Comparison of ENCODE assay signal across 8 mouse cellular contexts in genomic region chr13:114964233-114964632, GRCm38 (mm10). TPM values are rescaled to one million over a fixed set of nuclear protein-coding genes. Genes with fewer than 3 reads are reported as not detected.
DNase-seq lines count a peak whose midpoint lies in the region; ATAC-seq lines count a peak whose summit lies in the region.

No protein-coding gene starts in this region.

- no peak overlapping the region for H3K4me2 ChIP-seq in hindbrain, embryonic 11.5 days (replicated peaks; ENCODE audit: low read depth, low read length)
- H3K4me2 ChIP-seq in lung, embryonic 16.5 days (ENCODE audit: low read depth, low read length) = no peak overlapping the region

- H3K27me3 ChIP-seq in hindbrain, embryonic 11.5 days (ENCODE audit: control insufficient read depth, insufficient read depth, low read length) = no peaks in the 10 kb centered on the region
- no peaks in the 10 kb centered on the region for H3K27me3 ChIP-seq in lung, embryonic 16.5 days (ENCODE audit: control insufficient read depth, insufficient read depth, low read depth, low read length)

- H3K9me3 ChIP-seq in hindbrain, embryonic 11.5 days (ENCODE audit: control insufficient read depth, low read length) = no peaks in the 10 kb centered on the region
- H3K9me3 ChIP-seq in lung, embryonic 16.5 days (ENCODE audit: control insufficient read depth, low read length) = no peaks in the 10 kb centered on the region

- no peak overlapping the region for H3K9ac ChIP-seq in hindbrain, embryonic 11.5 days (ENCODE audit: low read depth, low read length)
- H3K9ac ChIP-seq in lung, embryonic 16.5 days (ENCODE audit: low read length) = no peak overlapping the region

- peak; percentile 83 for ATAC-seq in hindbrain, embryonic 11.5 days (ENCODE audit: low FRiP score)
- peak; percentile 78 for ATAC-seq in lung, embryonic 16.5 days (ENCODE audit: low read depth)

- no peaks in the 10 kb centered on the region for H3K4me1 ChIP-seq in hindbrain, embryonic 11.5 days (replicated peaks; ENCODE audit: control insufficient read depth, insufficient read depth, low read length)
- no peaks in the 10 kb centered on the region for H3K4me1 ChIP-seq in lung, embryonic 16.5 days (replicated peaks; ENCODE audit: control insufficient read depth, insufficient read depth, low read length)

- DNase-seq in MN1 (ENCODE audit: low spot score) = peak; percentile 85
- DNase-seq in cerebellum, adult 8-10 months = peak; percentile 80
- DNase-seq in frontal cortex, postnatal 10 days (ENCODE audit: low spot score in 2 of 2) = peak; percentile 20 to 72
- peak; percentile 84 for DNase-seq in hindbrain, embryonic 11.5 days (ENCODE audit: low spot score)
- DNase-seq in layer of hippocampus, adult 9-10 months (ENCODE audit: low spot score) = peak; percentile 79
- peak; percentile 75 for DNase-seq in ovary, postnatal 36 days (ENCODE audit: low spot score)
- DNase-seq in thymus, postnatal 10 days (ENCODE audit: low spot score in 2 of 2) = peak; percentile 28 to 58

- no peak overlapping the region for H3K27ac ChIP-seq in hindbrain, embryonic 11.5 days (ENCODE audit: low read depth, low read length)
- no peak overlapping the region for H3K27ac ChIP-seq in lung, embryonic 16.5 days (ENCODE audit: low read length)

- H3K36me3 ChIP-seq in hindbrain, embryonic 11.5 days (ENCODE audit: control insufficient read depth, insufficient read depth, low read length) = no peaks in the 10 kb centered on the region
- H3K36me3 ChIP-seq in lung, embryonic 16.5 days (ENCODE audit: control insufficient read depth, insufficient read depth, low read length) = no peaks in the 10 kb centered on the region; the same call in 1 of the 2 replicates

- H3K4me3 ChIP-seq in hindbrain, embryonic 11.5 days (ENCODE audit: low read depth, low read length) = no peak overlapping the region
- H3K4me3 ChIP-seq in lung, embryonic 16.5 days (ENCODE audit: low read length) = no peak overlapping the region

- WGBS in hindbrain, embryonic 11.5 days = 41% methylated on average over 2 of the region's 2 CpGs
- 34% methylated on average over 2 of the region's 2 CpGs for WGBS in lung, embryonic 16.5 days

RNA-seq across cellular contexts. Expression of gene Itga2, which starts 32.3 kb away (rescaled TPM):
- polyA plus RNA-seq in hindbrain, embryonic 11.5 days (2014; fragmentation: Nextera tagmentation; extraction: Ambion mirVana) = 0.80 and 2.3 TPM in 2 replicates
- 9.6 and 10.1 TPM in 2 replicates for polyA plus RNA-seq in lung, embryonic 16.5 days (2015; fragmentation: Nextera tagmentation; extraction: Ambion mirVana)
